Mouse (Mus musculus) c-Kit-positive CD71-negative TER-119-negative erythroid progenitor cells, embryonic 14.5 days (primary cell): ENCODE measurements at regions not wholly inside any gene's neighbourhood (a gene's known extent, or its start where the extent isn't known, plus 50 kb on each side); places are given as distances from the start of the nearest gene placed in this dataset.

Experiments
- DNase-seq: peaks from one replicate; pipeline ENCODE4 v3.0.0-alpha.2; 2013; ENCODE audit warnings: low read depth

GRCm38 (mm10) chr1:183504103-183504841 lies 86.3 kb downstream of the Hhipl2 start:
- no peak for DNase-seq

GRCm38 (mm10) chr1:183507893-183508292 lies 89.9 kb downstream of the Hhipl2 start:
- DNase-seq, result no peak

- peak; percentile 33 for DNase-seq
These were observed 92.7 kb downstream of the Hhipl2 start for GRCm38 (mm10) chr1:183510759-183511158.

GRCm38 (mm10) chr1:183513876-183514275 lies 95.9 kb downstream of the Hhipl2 start:
- no peak for DNase-seq

GRCm38 (mm10) chr1:183514281-183514983 lies 96.4 kb downstream of the Hhipl2 start:
- DNase-seq, result no peak

GRCm38 (mm10) chr1:183514984-183515287 lies 96.9 kb downstream of the Hhipl2 start:
- DNase-seq, result no peak

GRCm38 (mm10) chr1:183516167-183516566 lies 98.2 kb downstream of the Hhipl2 start:
- DNase-seq, result no peak

GRCm38 (mm10) chr1:183517236-183517635 lies 99.2 kb downstream of the Hhipl2 start:
- DNase-seq, result no peak

- no peak for DNase-seq
These were observed 103.6 kb downstream of the Hhipl2 start for GRCm38 (mm10) chr1:183521569-183521968.

- DNase-seq, result no peak
These were observed 115.4 kb downstream of the Hhipl2 start for GRCm38 (mm10) chr1:183533386-183533785.

GRCm38 (mm10) chr1:183548752-183549387 lies 130.9 kb downstream of the Hhipl2 start:
- DNase-seq, result no peak

- no peak for DNase-seq
These were observed 134.6 kb downstream of the Hhipl2 start for GRCm38 (mm10) chr1:183552617-183553016.

- no peak for DNase-seq
These were observed 135.2 kb downstream of the Hhipl2 start for GRCm38 (mm10) chr1:183553219-183553618.

- DNase-seq, result no peak
These were observed 144.8 kb downstream of the Hhipl2 start for GRCm38 (mm10) chr1:183562853-183563252.

- no peak for DNase-seq
These were observed 155.9 kb downstream of the Hhipl2 start for GRCm38 (mm10) chr1:183573621-183574585.

GRCm38 (mm10) chr1:183584861-183585260 lies 166.8 kb downstream of the Hhipl2 start:
- no peak for DNase-seq

- no peak for DNase-seq
These were observed 168.4 kb downstream of the Hhipl2 start for GRCm38 (mm10) chr1:183586406-183586805.

- no peak for DNase-seq
These were observed 177.3 kb downstream of the Hhipl2 start for GRCm38 (mm10) chr1:183595306-183595705.

- no peak for DNase-seq
These were observed 182.5 kb downstream of the Hhipl2 start for GRCm38 (mm10) chr1:183600466-183600865.

GRCm38 (mm10) chr1:183611966-183612694 lies 194.1 kb downstream of the Hhipl2 start:
- no peak for DNase-seq

- DNase-seq, result no peak
These were observed 201.5 kb downstream of the Hhipl2 start for GRCm38 (mm10) chr1:183619451-183620059.
